Mouse (Mus musculus) thymus, adult 2 months (tissue): ENCODE measurements around the gene Zc3h12b.

Experiments
- CTCF ChIP-seq: fragments of 200-500 bp; IDR thresholded peaks from 2 replicates; pipeline ENCODE4 v1.5.1; 2012; ENCODE audit warnings: mild to moderate bottlenecking, control low read depth, low read length, moderate library complexity, borderline replicate concordance; ENCODE audit not compliant: control insufficient read depth, poor library complexity, insufficient read depth; ENCODE audit errors: extremely low read depth
- POLR2A ChIP-seq: fragments of 200-500 bp; IDR thresholded peaks from 2 replicates; pipeline ENCODE4 v1.6.1; 2012; ENCODE audit warnings: mild to moderate bottlenecking, low read length, control low read depth, moderate library complexity; ENCODE audit not compliant: control insufficient read depth, poor library complexity, insufficient read depth; ENCODE audit errors: extremely low read depth

DNA sequence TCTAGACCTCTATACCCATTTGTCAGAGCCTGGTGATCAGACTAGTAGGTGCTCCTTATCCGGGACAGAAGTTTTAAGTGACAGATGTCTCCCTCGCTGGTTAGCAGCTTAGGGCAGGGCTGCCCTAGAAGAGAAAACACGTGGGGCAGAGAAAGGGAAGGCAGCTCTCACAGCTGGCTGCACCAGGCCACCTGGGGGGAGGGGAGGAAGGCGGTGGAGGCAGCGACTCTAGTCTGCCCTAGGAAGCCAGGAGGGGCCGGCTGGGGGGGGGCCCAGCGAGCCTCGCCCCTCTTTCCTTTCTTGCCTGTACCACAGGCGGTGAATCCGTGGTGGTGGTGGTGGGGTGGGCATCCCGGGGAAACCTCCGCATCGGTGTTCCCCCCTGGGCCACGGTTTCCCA lies 141.3 kb downstream of the Zc3h12b start:
- no peak for TF ChIP-seq CTCF
- no peak for TF ChIP-seq POLR2A
